Mouse (Mus musculus): ENCODE measurements at regions not wholly inside any gene's neighbourhood (a gene's known extent, or its start where the extent isn't known, plus 50 kb on each side); places are given as distances from the start of the nearest gene placed in this dataset.
A peak's percentile ranks its signal among the peaks of the same experiment; 100 is the strongest.

DNA sequence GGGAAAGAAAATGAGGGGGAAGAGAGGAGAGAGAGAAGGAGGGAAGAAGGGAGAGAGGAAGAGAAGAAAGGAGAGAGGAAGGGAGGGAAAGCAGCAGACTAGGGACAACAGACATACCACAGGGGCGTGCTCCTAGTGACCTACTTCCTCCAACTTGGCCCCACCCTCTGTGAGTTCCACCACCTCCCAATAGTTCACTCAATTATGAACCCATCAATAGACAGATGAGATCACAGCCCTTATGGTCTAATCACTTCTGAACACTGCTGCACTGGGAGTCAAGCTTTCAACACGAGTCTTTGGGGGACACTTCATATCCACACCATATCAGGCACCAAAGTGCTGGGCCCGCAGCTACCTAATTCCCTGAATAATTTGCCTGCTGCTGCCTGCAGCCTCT lies 110.7 kb downstream of the Bms1 start:
- H3K4me1 ChIP-seq (replicated peaks; ENCODE audit: control insufficient read depth, insufficient read depth), result no peaks in the 10 kb centered on the region
- no peak overlapping the region for H3K27ac ChIP-seq (replicated peaks)
- ATAC-seq (ENCODE audit: low FRiP score, low TSS enrichment) (no peak), DNase-seq (ENCODE audit: low spot score) (no peak)
- H3K4me3 ChIP-seq (ENCODE audit: low read depth, low read length), result no peak overlapping the region
- 60% methylated on average over 3 of the region's 3 CpGs for WGBS
- no peaks in the 10 kb centered on the region for H3K9me3 ChIP-seq (ENCODE audit: control insufficient read depth, low read length)
- no peak overlapping the region for H3K4me2 ChIP-seq (replicated peaks; ENCODE audit: low read depth)
- no peaks in the 10 kb centered on the region for H3K36me3 ChIP-seq (ENCODE audit: control insufficient read depth, insufficient read depth, low read length)
- H3K27me3 ChIP-seq (ENCODE audit: control insufficient read depth, insufficient read depth, low read length), result no peaks in the 10 kb centered on the region
- no peak overlapping the region for H3K9ac ChIP-seq (ENCODE audit: low read length)
- TF ChIP-seq CTCF (IDR thresholded peaks at IDR 0.05; ENCODE audit: low read depth), result no peak
- no peak for TF ChIP-seq EP300 (optimal IDR thresholded peaks at IDR 0.05)

DNA sequence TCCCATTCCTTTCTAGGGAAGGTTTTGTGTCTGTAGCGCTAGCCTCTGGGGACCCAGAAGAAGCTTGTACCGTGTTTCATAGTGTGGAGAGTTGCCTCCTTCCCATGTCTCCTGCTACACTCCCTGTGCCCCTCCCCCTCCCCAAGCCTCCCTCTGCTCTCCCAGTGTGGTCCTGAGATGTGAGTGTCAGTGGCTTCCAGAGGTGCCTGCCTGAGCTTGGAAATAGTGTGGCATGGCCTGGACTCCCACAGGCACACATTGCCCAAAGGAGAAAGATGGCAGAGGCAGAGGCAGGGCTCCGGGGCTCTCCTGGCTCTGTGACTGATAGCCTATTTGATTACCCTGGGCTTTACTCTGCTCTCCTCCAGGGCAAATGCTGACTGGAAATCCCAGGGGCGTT lies 110.0 kb upstream of the Ret start:
- no peak overlapping the region for H3K9ac ChIP-seq (ENCODE audit: low read length)
- H3K4me3 ChIP-seq (ENCODE audit: low read depth, low read length), result no peak overlapping the region
- H3K36me3 ChIP-seq (ENCODE audit: control insufficient read depth, insufficient read depth, low read length), result no peaks in the 10 kb centered on the region
- no peaks in the 10 kb centered on the region for H3K9me3 ChIP-seq (ENCODE audit: control insufficient read depth, low read length)
- no peak overlapping the region for H3K4me2 ChIP-seq (replicated peaks; ENCODE audit: low read depth)
- H3K4me1 ChIP-seq (replicated peaks; ENCODE audit: control insufficient read depth, insufficient read depth), result no peaks in the 10 kb centered on the region
- H3K27me3 ChIP-seq (ENCODE audit: control insufficient read depth, insufficient read depth, low read length), result no peaks in the 10 kb centered on the region
- no peak overlapping the region for H3K27ac ChIP-seq (replicated peaks)
- TF ChIP-seq CTCF (IDR thresholded peaks at IDR 0.05; ENCODE audit: low read depth) (no peak), EP300 (optimal IDR thresholded peaks at IDR 0.05) (no peak)
- WGBS, result 38% methylated on average over 4 of the region's 4 CpGs
- DNase-seq (ENCODE audit: low spot score), result no peak
- no peak for ATAC-seq (ENCODE audit: low FRiP score, low TSS enrichment)

DNA sequence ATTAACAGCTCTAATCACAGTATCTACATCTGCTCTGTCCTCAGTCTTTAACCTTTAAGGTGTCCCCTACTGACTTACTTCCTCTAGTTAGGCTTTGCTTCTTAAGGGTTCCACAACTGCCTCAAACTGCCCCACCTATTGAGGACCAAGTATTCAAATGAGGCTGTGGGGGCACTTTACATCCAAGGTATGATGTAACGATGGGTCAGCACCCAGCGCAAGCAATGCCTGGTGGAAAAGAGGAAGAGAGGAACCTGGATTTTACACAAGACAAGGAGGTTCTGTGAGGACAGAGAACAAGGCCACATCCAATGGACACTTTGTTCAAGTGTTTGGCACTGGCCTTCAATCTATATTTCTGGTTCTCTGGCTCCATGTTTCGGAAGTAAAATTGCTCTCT lies 107.7 kb upstream of the Ret start:
- H3K4me1 ChIP-seq (replicated peaks; ENCODE audit: control insufficient read depth, insufficient read depth), result no peaks in the 10 kb centered on the region
- H3K4me3 ChIP-seq (ENCODE audit: low read depth, low read length), result no peak overlapping the region
- H3K27ac ChIP-seq (replicated peaks), result no peak overlapping the region
- WGBS, result 92% methylated on average over 3 of the region's 3 CpGs
- no peaks in the 10 kb centered on the region for H3K27me3 ChIP-seq (ENCODE audit: control insufficient read depth, insufficient read depth, low read length)
- no peak overlapping the region for H3K9ac ChIP-seq (ENCODE audit: low read length)
- ATAC-seq (ENCODE audit: low FRiP score, low TSS enrichment) (no peak), DNase-seq (ENCODE audit: low spot score) (no peak)
- TF ChIP-seq EP300 (optimal IDR thresholded peaks at IDR 0.05) (no peak), CTCF (IDR thresholded peaks at IDR 0.05; ENCODE audit: low read depth) (no peak)
- no peaks in the 10 kb centered on the region for H3K36me3 ChIP-seq (ENCODE audit: control insufficient read depth, insufficient read depth, low read length)
- no peaks in the 10 kb centered on the region for H3K9me3 ChIP-seq (ENCODE audit: control insufficient read depth, low read length)
- no peak overlapping the region for H3K4me2 ChIP-seq (replicated peaks; ENCODE audit: low read depth)

DNA sequence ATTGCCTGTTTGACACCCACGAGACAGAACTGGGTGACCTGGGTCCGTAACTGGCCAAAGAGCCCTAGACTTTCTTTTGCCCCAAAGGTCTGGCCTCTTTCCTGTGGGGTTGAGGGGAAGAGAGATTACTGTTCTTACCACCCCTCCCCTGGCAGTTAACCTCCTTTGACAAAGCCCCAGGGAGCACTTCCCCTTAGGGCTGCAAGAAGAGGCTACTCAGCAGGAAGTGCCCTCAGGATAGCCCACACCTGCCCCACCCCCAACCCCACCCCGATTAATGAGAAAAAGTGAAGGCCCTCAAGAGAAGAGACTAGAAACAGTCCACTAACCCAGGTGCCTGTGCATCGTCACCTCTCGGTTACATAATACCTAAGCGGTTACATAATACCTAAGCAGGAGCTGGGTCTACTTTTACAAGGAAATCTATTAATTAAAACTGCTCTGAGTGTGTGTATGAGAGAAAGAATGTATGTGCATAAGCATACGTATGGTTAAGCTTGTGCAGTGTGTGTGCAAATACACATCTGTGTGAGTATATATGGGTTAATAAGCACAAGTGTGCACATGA lies 105.3 kb upstream of the Ret start:
- Histone ChIP-seq H3K4me2 (replicated peaks; ENCODE audit: low read depth) (no peak overlapping the region), H3K4me3 (ENCODE audit: low read depth, low read length) (no peak overlapping the region), H3K4me1 (replicated peaks; ENCODE audit: control insufficient read depth, insufficient read depth) (no peaks in the 10 kb centered on the region), H3K9ac (ENCODE audit: low read length) (no peak overlapping the region), H3K27me3 (ENCODE audit: control insufficient read depth, insufficient read depth, low read length) (no peaks in the 10 kb centered on the region), H3K9me3 (ENCODE audit: control insufficient read depth, low read length) (no peaks in the 10 kb centered on the region), H3K27ac (replicated peaks) (no peak overlapping the region), H3K36me3 (ENCODE audit: control insufficient read depth, insufficient read depth, low read length) (no peaks in the 10 kb centered on the region)
- DNase-seq (ENCODE audit: low spot score), result no peak
- TF ChIP-seq CTCF (IDR thresholded peaks at IDR 0.05; ENCODE audit: low read depth) (no peak), EP300 (optimal IDR thresholded peaks at IDR 0.05) (no peak)
- 48% methylated on average over 7 of the region's 7 CpGs for WGBS
- ATAC-seq (ENCODE audit: low FRiP score, low TSS enrichment), result no peak

DNA sequence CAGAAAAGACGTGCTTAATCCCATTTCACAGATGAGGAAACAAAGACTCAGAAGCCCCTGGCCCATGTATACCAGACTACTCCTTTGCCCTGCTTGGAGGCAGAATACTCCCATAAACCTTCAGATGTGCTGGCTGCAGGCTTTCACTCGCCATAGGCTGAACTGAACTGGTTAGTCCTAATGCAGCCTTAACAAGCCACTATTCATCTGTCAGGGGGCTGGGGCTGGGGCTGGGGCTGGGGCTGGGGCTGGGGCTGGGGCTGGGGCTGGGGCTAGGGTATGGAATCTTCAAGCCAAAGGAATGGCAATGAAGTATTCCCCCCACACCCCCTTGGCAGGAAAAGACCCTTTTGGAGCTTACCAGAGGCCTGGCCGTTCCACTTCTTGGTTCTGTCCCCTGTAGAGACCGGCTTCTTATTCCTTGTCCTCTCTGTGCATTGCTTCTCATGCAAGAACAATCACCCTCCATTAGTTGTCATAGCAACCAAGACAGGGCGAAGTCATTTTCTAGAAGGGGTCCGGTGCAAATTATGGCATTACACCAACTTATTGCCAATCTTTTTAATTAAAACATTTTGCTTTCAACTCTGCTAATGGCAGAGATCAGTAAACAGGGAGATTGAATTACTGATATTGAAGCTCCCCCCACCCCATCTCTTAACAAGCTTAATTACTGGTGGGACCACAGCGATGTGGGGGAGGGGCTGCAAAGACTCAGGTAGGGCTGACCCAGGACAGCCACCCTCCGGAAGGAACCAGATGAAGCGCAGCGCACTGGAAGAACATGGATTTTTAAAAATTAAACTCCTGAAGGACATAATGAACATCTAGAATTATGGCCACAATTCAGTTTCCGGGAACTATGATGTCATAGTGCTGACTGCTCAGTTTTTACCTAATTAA lies 104.6 kb upstream of the Ret start:
- no peak overlapping the region for H3K4me3 ChIP-seq (ENCODE audit: low read depth, low read length)
- 58% methylated on average over 11 of the region's 11 CpGs for WGBS
- H3K36me3 ChIP-seq (ENCODE audit: control insufficient read depth, insufficient read depth, low read length), result no peaks in the 10 kb centered on the region
- no peaks in the 10 kb centered on the region for H3K27me3 ChIP-seq (ENCODE audit: control insufficient read depth, insufficient read depth, low read length)
- no peaks in the 10 kb centered on the region for H3K9me3 ChIP-seq (ENCODE audit: control insufficient read depth, low read length)
- no peak overlapping the region for H3K4me2 ChIP-seq (replicated peaks; ENCODE audit: low read depth)
- no peak overlapping the region for H3K9ac ChIP-seq (ENCODE audit: low read length)
- no peak overlapping the region for H3K27ac ChIP-seq (replicated peaks)
- ATAC-seq (ENCODE audit: low FRiP score, low TSS enrichment) (no peak), DNase-seq (ENCODE audit: low spot score) (no peak)
- no peaks in the 10 kb centered on the region for H3K4me1 ChIP-seq (replicated peaks; ENCODE audit: control insufficient read depth, insufficient read depth)
- TF ChIP-seq CTCF (IDR thresholded peaks at IDR 0.05; ENCODE audit: low read depth), result no peak

DNA sequence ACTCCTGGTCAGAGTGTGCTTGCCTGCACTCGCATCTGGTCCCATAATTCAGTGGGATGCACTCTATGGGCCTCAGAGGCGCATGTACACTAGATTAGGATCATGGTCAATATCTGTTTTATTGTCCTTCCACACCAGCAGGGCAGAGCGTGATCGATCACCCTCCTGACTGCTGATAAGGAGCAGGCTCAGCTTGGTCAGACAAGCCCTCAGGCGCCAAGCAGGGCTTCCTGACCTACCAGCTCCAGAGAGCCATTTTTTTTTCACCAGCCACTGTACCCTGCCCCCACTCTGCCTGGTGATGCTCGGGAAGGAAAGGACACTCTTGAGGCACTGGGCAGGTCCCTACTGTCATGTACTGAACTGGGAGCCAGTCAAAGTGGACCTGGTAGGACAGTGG lies 103.3 kb upstream of the Ret start:
- ATAC-seq (ENCODE audit: low FRiP score, low TSS enrichment) (peak; percentile 24; the same call in 1 of the 2 replicates), DNase-seq (ENCODE audit: low spot score) (no peak)
- WGBS, result 42% methylated on average over 6 of the region's 6 CpGs
- Histone ChIP-seq H3K27ac (replicated peaks) (no peak overlapping the region), H3K36me3 (ENCODE audit: control insufficient read depth, insufficient read depth, low read length) (no peaks in the 10 kb centered on the region), H3K4me2 (replicated peaks; ENCODE audit: low read depth) (no peak overlapping the region), H3K27me3 (ENCODE audit: control insufficient read depth, insufficient read depth, low read length) (no peaks in the 10 kb centered on the region), H3K4me3 (ENCODE audit: low read depth, low read length) (no peak overlapping the region), H3K9me3 (ENCODE audit: control insufficient read depth, low read length) (no peaks in the 10 kb centered on the region), H3K9ac (ENCODE audit: low read length) (no peak overlapping the region), H3K4me1 (replicated peaks; ENCODE audit: control insufficient read depth, insufficient read depth) (no peaks in the 10 kb centered on the region)
- no peak for TF ChIP-seq CTCF (IDR thresholded peaks at IDR 0.05; ENCODE audit: low read depth)
- no peak for TF ChIP-seq EP300 (optimal IDR thresholded peaks at IDR 0.05)

Measured in stomach, postnatal 0 days (tissue).